Mouse (Mus musculus) embryonic fibroblast, embryonic 13.5 days (primary cell): ENCODE measurements around the gene Efcc1.

Experiments used
- CTCF ChIP-seq: IDR thresholded peaks from 2 replicates; pipeline ENCODE4 v1.5.1; 2011; ENCODE audit warnings: mild to moderate bottlenecking, control low read depth, low read length, moderate library complexity, borderline replicate concordance; ENCODE audit not compliant: insufficient read depth
- POLR2A ChIP-seq: IDR thresholded peaks from 2 replicates; pipeline ENCODE4 v1.6.1; 2011; ENCODE audit warnings: low read depth, mild to moderate bottlenecking, control low read depth, low read length, moderate library complexity

DNA sequence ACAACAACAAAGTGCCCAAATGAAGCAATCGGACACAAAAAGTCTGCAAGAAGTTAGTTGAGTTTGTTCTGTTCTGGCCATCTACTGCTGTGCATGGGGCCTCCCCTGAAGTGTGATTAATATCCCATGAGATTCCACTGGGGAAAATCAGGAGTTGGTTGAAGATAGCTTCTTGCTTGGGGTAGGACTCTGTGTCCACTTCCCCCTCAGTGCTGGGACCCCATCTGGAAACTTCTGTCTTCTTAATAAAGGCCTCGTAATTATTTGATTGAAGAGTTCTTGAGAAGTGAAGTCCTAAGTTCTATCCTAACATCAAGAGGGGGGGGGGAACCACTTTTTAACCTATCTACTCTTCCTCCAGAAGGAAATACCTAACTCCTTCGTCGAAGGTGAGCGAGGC lies 31.5 kb downstream of the Efcc1 start:
- no peak for TF ChIP-seq POLR2A
- no peak for TF ChIP-seq CTCF
